Mouse (Mus musculus) stomach, embryonic 16.5 days (tissue): ENCODE measurements around the gene Entpd6. TPM values are rescaled to one million over a fixed set of nuclear protein-coding genes. Genes with fewer than 3 reads are reported as not detected.

Experiments used
- polyA plus RNA-seq: library from polyadenylated mRNA; unstranded; fragments of >200 nt; fragmentation: Nextera tagmentation; extraction: Ambion mirVana; gene quantifications from 2 replicates; pipeline ENCODE4 v1.2.1, GENCODE M21; 2015

Entpd6 gene
- polyA plus RNA-seq, 1 experiment from 2014 or later: 29.7 TPM

Other genes starting within 250 kb of the Entpd6 start
- gene Cst7, start 178.6 kb upstream of the Entpd6 start, polyA plus RNA-seq: 0.63 and 0.94 TPM in 2 replicates
- gene Apmap, start 140.5 kb upstream of the Entpd6 start, polyA plus RNA-seq: 42.1 and 43.2 TPM in 2 replicates
- 42.0 and 56.4 TPM in 2 replicates for gene Acss1, start 80.5 kb upstream of the Entpd6 start, polyA plus RNA-seq
- not detected in 2 replicates for gene Vsx1, start 59.7 kb upstream of the Entpd6 start, polyA plus RNA-seq
- 122 and 142 TPM in 2 replicates for gene Pygb, start 37.7 kb downstream of the Entpd6 start, polyA plus RNA-seq
- gene Abhd12, start 155.7 kb downstream of the Entpd6 start, polyA plus RNA-seq: 57.8 and 67.9 TPM in 2 replicates
- gene Gins1, start 156.4 kb downstream of the Entpd6 start, polyA plus RNA-seq: 22.1 and 25.4 TPM in 2 replicates